Mouse (Mus musculus) ES-E14 (cell line): ENCODE measurements at regions not wholly inside any gene's neighbourhood (a gene's known extent, or its start where the extent isn't known, plus 50 kb on each side); places are given as distances from the start of the nearest gene placed in this dataset.

Source experiments
- DNase-seq: peaks from one replicate; pipeline ENCODE4 v3.0.0-alpha.2; 2013; ENCODE audit warnings: low read depth, low spot score
- H3K27ac ChIP-seq: 2 replicates; pipeline ENCODE4 v1.5.1; 2012; ENCODE audit warnings: low read depth, mild to moderate bottlenecking, low read length, moderate library complexity, mixed read lengths; ENCODE audit not compliant: poor library complexity, insufficient read depth, severe bottlenecking
- H3K36me3 ChIP-seq: 2 replicates; pipeline ENCODE4 v1.6.1; 2012; ENCODE audit warnings: mild to moderate bottlenecking, low read length, moderate library complexity, mixed read lengths; ENCODE audit not compliant: control insufficient read depth, poor library complexity, insufficient read depth, severe bottlenecking
- H3K4me1 ChIP-seq, 2 experiments: fragments of 150-350 bp in 1 of 2; sonication (generic) in 1 of 2; 2 replicates each; pipeline ENCODE4 v1.6.1; 2012; ENCODE audit warnings: low read length in 2 of 2, mild to moderate bottlenecking in 1 of 2, mixed read lengths in 1 of 2; ENCODE audit not compliant: control insufficient read depth in 2 of 2, insufficient read depth in 2 of 2, poor library complexity in 1 of 2
- H3K4me3 ChIP-seq, 2 experiments: fragments of 150-350 bp in 1 of 2; sonication (generic) in 1 of 2; 2 replicates each; pipeline ENCODE4 v1.5.1; 2012; ENCODE audit warnings: low read length in 2 of 2, low read depth in 1 of 2, mild to moderate bottlenecking in 1 of 2, mixed read lengths in 1 of 2; ENCODE audit not compliant: insufficient read depth in 1 of 2, poor library complexity in 1 of 2, severe bottlenecking in 1 of 2
- H3K9ac ChIP-seq: 2 replicates; pipeline ENCODE4 v1.6.1; 2012; ENCODE audit warnings: low read depth, mild to moderate bottlenecking, low read length, mixed read lengths; ENCODE audit not compliant: poor library complexity, insufficient read depth, severe bottlenecking
- H3K9me3 ChIP-seq: fragments of 150-350 bp; sonication (generic); 2 replicates; pipeline ENCODE4 v1.6.1; 2012; ENCODE audit warnings: low read depth, mild to moderate bottlenecking, low read length; ENCODE audit not compliant: control insufficient read depth, insufficient read depth
- CHD2 ChIP-seq: IDR thresholded peaks from 2 replicates; pipeline ENCODE4 v1.6.1; 2014; ENCODE audit warnings: mild to moderate bottlenecking, low read depth, low read length, inconsistent platforms
- HCFC1 ChIP-seq: IDR thresholded peaks from 2 replicates; pipeline ENCODE4 v1.6.1; 2012; ENCODE audit warnings: low read length, inconsistent platforms, borderline replicate concordance; ENCODE audit not compliant: insufficient read depth
- MAFK ChIP-seq: IDR thresholded peaks from 2 replicates; pipeline ENCODE4 v1.6.1; 2014; ENCODE audit warnings: mild to moderate bottlenecking, low read depth, low read length, inconsistent platforms; ENCODE audit not compliant: insufficient read depth
- ZC3H11A ChIP-seq: IDR thresholded peaks from 2 replicates; pipeline ENCODE4 v1.6.1; 2012; ENCODE audit warnings: low read depth, mild to moderate bottlenecking, inconsistent platforms, low read length, borderline replicate concordance
- ZNF384 ChIP-seq: IDR thresholded peaks from 2 replicates; pipeline ENCODE4 v1.6.1; 2012; ENCODE audit warnings: low read depth, low read length, inconsistent platforms
- in situ Hi-C, 2 experiments: fragments of 600-800 bp; cut with MboI; formaldehyde crosslinking; loops; one replicate each; pipeline ENCODE4 v1.15.1; 2025; ENCODE audit warnings: low sequenced_read_pairs in 2 of 2, inconsistent platforms in 1 of 2; ENCODE audit not compliant: unreplicated experiment in 2 of 2

- Histone ChIP-seq H3K27ac (peak overlapping the region; percentile 62; the same call in 1 of the 2 replicates), H3K9me3 (no peaks in the 10 kb centered on the region), H3K9ac (no peak overlapping the region), H3K4me3 (no peak overlapping the region), H3K36me3 (no peaks in the 10 kb centered on the region), H3K4me1 (peaks cover 0 to 5% of the 10 kb centered on the region in 2 experiments; a peak in 1 of 4 replicates)
- TF ChIP-seq ZNF384 (peak; percentile 89), MAFK (no peak), CHD2 (no peak), ZC3H11A (no peak), HCFC1 (no peak)
- in situ Hi-C loops = no loop called here
- peak; percentile 44 for DNase-seq
These were observed 315.6 kb downstream of the Bckdhb start for GRCm38 (mm10) chr9:84240491-84240975.

- Histone ChIP-seq H3K4me3 (no peak overlapping the region), H3K4me1 (peaks cover 2% of the 10 kb centered on the region in 2 experiments; a peak in 1 of 4 replicates), H3K9me3 (no peaks in the 10 kb centered on the region), H3K36me3 (no peaks in the 10 kb centered on the region), H3K9ac (no peak overlapping the region), H3K27ac (no peak overlapping the region)
- DNase-seq = no peak
- in situ Hi-C loops = no loop called here
- TF ChIP-seq ZNF384 (no peak), ZC3H11A (no peak), MAFK (no peak), HCFC1 (no peak), CHD2 (no peak)
These were observed 324.8 kb downstream of the Bckdhb start for GRCm38 (mm10) chr9:84249765-84250164.

- no peak overlapping the region for H3K9ac ChIP-seq
- H3K27ac ChIP-seq = no peak overlapping the region
- no peaks in the 10 kb centered on the region for H3K9me3 ChIP-seq
- DNase-seq = peak; percentile 68
- in situ Hi-C loops = no loop called here
- H3K36me3 ChIP-seq = no peaks in the 10 kb centered on the region
- H3K4me1 ChIP-seq = peaks cover 2% of the 10 kb centered on the region in 2 experiments; a peak in 1 of 4 replicates
- H3K4me3 ChIP-seq = no peak overlapping the region
- peak; percentile 71 for TF ChIP-seq ZNF384
- TF ChIP-seq CHD2 = no peak
- no peak for TF ChIP-seq MAFK
- no peak; the same call in 1 of the 2 replicates for TF ChIP-seq HCFC1
- TF ChIP-seq ZC3H11A = peak; percentile 76; the same call in 1 of the 2 replicates
These were observed 328.4 kb downstream of the Bckdhb start for GRCm38 (mm10) chr9:84253022-84253991.

DNA sequence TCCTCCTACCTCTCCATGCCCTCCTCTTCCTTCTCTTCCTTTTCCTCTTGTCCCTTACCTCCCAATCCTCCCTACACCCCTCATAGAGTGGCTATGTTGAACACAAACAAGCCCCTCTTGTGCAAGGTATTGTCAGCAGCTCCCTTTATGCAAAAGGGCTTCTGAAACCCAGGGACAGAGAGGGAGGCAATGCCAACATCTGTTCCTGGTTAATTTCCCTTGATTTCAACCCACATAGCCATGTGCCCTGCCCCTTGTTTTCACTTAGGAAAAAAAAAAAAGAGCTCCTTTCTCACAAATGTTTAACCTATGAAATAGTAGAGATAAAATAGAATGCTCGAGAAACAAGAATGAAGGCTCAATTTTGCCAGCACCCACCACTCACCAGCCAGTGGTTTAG is 333.5 kb downstream of the Bckdhb start:
- Histone ChIP-seq H3K4me1 (peaks cover 0 to 2% of the 10 kb centered on the region in 2 experiments; a peak in 1 of 4 replicates), H3K9me3 (no peaks in the 10 kb centered on the region), H3K9ac (no peak overlapping the region), H3K4me3 (no peak overlapping the region), H3K27ac (no peak overlapping the region), H3K36me3 (no peaks in the 10 kb centered on the region)
- in situ Hi-C loops = no loop called here
- TF ChIP-seq HCFC1 (no peak), MAFK (no peak), CHD2 (no peak), ZNF384 (no peak), ZC3H11A (no peak)
- no peak for DNase-seq
